Mouse (Mus musculus): ENCODE data around the gene Erp29.

- TF ChIP-seq POLR2A (IDR thresholded peaks at IDR 0.05; ENCODE audit: insufficient read depth, low read depth, low read length) (no peak), CTCF (IDR thresholded peaks at IDR 0.05; ENCODE audit: insufficient read depth, low read depth, low read length) (no peak)
Observed at GRCm38 (mm10) chr5:121399540-121399939, 52.8 kb downstream of the Erp29 start.

Data from olfactory bulb, adult 2 months (tissue).